Mouse (Mus musculus): Measurements from ENCODE around the gene Lbhd1. TPM values are rescaled to one million over a fixed set of nuclear protein-coding genes. Genes with fewer than 3 reads are reported as not detected.
A peak's percentile ranks its signal among the peaks of the same experiment; 100 is the strongest.

Lbhd1 gene
- polyA plus RNA-seq, 1 experiment = 3.0 TPM

DNA sequence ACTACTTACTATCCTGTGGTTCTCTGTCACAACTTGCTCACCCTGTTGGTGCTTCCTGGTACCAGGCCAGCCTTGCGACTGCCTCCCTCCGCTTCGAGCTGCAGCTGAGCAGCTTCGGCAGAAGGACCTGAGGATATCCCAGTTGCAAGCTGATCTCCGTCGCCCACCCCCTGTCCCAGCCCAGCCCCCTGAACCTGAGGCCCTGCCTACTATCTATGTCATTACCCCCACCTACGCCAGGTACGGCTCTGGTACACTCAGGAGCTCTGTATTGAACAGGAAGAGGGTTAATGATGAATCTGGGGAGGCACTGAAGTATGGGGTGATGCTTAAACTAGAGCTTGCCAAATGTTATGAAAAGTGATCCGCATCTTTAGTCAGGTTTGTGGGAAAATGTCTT lies 38.2 kb downstream of the Lbhd1 start:
- H3K27me3 ChIP-seq (ENCODE audit: control insufficient read depth, insufficient read depth, low read length) = no peaks in the 10 kb centered on the region
- H3K36me3 ChIP-seq (ENCODE audit: control insufficient read depth, insufficient read depth, low read length) = no peaks in the 10 kb centered on the region
- WGBS = 78% methylated on average over 9 of the region's 9 CpGs
- H3K27ac ChIP-seq (ENCODE audit: control insufficient read depth, insufficient read depth, low read length) = no peak overlapping the region
- TF ChIP-seq POLR2A (IDR thresholded peaks at IDR 0.05; ENCODE audit: control insufficient read depth, extremely low read depth, insufficient read depth, low read length, poor library complexity) (no peak), CTCF (IDR thresholded peaks at IDR 0.05; ENCODE audit: borderline replicate concordance, control insufficient read depth, extremely low read depth, insufficient read depth, low read length, poor library complexity) (no peak)
- DNase-seq = no peak
- H3K4me1 ChIP-seq (replicated peaks; ENCODE audit: control insufficient read depth, insufficient read depth, low read length) = peaks cover 5% of the 10 kb centered on the region; the same call in 1 of the 2 replicates
- H3K4me3 ChIP-seq (ENCODE audit: control insufficient read depth, insufficient read depth, low read length) = no peak overlapping the region

DNA sequence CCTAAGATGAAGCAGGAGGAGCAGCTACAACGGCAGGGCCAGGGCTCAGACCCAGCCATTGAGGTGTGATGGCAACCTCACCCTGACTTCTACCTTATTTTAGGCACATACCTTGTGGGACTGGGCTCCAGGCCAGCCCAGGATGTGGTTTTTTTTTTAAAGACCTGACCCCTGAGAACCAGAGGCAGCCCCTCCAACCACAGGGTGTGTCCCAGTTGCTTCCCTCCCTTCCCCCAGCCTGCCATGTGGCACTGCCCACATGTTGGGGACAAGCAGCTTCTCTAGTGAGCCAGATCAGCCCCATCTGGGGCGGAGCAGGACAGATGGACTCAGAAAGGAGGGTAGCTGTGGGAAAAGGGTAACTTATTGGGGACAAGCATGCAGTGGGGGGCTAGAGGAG lies 43.2 kb downstream of the Lbhd1 start:
- Histone ChIP-seq H3K36me3 (ENCODE audit: control insufficient read depth, insufficient read depth, low read length) (no peaks in the 10 kb centered on the region), H3K4me1 (replicated peaks; ENCODE audit: control insufficient read depth, insufficient read depth, low read length) (peaks cover 15% of the 10 kb centered on the region), H3K27ac (ENCODE audit: control insufficient read depth, insufficient read depth, low read length) (no peak overlapping the region), H3K27me3 (ENCODE audit: control insufficient read depth, insufficient read depth, low read length) (no peaks in the 10 kb centered on the region), H3K4me3 (ENCODE audit: control insufficient read depth, insufficient read depth, low read length) (no peak overlapping the region)
- TF ChIP-seq CTCF (IDR thresholded peaks at IDR 0.05; ENCODE audit: borderline replicate concordance, control insufficient read depth, extremely low read depth, insufficient read depth, low read length, poor library complexity) (no peak), POLR2A (IDR thresholded peaks at IDR 0.05; ENCODE audit: control insufficient read depth, extremely low read depth, insufficient read depth, low read length, poor library complexity) (no peak)
- 26% methylated on average over 2 of the region's 2 CpGs for WGBS
- no peak for DNase-seq

DNA sequence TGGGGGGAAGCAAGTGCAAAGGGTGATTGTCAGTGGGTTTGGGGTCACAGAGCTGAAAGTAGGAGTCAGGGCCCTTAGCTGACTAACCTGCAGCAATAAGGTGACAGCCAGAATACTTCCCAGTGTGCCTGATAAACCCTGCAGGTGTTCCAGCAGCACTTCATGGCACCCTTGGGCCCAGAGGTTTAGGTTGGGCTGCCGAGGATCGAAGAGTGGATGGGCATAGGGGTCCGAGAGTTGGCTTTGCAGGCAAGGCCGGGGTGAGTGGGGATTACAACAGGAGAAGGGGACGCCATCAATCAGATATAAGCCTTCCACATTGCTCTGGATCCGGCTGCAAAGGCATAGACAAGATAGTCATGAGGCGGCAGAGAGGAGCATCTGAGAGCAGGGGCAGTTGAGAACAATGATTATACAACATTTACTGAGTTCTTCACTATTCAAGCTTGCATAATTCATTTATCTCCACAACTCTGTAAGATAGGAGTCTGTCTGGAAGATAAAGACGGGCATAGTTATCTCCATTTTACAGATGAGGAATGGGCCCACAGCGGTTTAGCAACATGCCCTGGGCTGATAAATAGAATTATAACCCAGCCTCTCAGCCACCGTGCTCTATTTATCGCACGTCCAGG lies 44.5 kb downstream of the Lbhd1 start:
- no peak overlapping the region for H3K4me3 ChIP-seq (ENCODE audit: control insufficient read depth, insufficient read depth, low read length)
- H3K4me1 ChIP-seq (replicated peaks; ENCODE audit: control insufficient read depth, insufficient read depth, low read length) = peaks cover 15% of the 10 kb centered on the region
- no peak overlapping the region for H3K27ac ChIP-seq (ENCODE audit: control insufficient read depth, insufficient read depth, low read length)
- no peak for DNase-seq
- H3K27me3 ChIP-seq (ENCODE audit: control insufficient read depth, insufficient read depth, low read length) = no peaks in the 10 kb centered on the region
- no peaks in the 10 kb centered on the region for H3K36me3 ChIP-seq (ENCODE audit: control insufficient read depth, insufficient read depth, low read length)
- 94% methylated on average over 12 of the region's 12 CpGs for WGBS
- no peak for TF ChIP-seq POLR2A (IDR thresholded peaks at IDR 0.05; ENCODE audit: control insufficient read depth, extremely low read depth, insufficient read depth, low read length, poor library complexity)
- no peak for TF ChIP-seq CTCF (IDR thresholded peaks at IDR 0.05; ENCODE audit: borderline replicate concordance, control insufficient read depth, extremely low read depth, insufficient read depth, low read length, poor library complexity)

DNA sequence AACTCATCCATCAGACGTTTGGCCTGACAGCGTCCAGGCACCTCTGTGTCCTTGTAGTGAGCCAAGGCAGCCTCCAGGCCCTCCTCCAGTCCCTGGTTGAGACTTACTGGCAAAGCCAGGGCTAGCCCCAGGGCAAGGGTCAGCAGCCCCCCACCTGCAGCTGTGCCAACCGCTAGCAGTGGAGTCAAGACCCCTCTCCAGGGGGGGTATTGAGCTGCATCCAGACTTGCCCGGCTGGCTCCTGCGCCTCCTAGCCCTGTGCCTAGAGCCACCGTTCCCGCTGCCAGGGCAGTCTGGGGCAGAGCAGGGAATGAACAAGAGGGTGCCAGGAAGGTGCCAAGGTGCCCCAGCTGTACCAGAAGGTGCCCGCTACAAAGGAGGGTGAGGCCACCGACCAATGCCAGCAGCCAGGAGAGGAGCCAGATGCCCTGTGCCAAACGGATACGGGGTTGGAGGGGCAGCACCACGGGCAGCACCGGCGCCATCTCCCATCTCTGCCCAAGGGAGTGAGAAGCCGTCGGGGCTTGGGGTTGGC lies 45.2 kb downstream of the Lbhd1 start:
- Histone ChIP-seq H3K4me3 (ENCODE audit: control insufficient read depth, insufficient read depth, low read length) (peak overlapping the region; percentile 82; the same call in 1 of the 2 replicates), H3K4me1 (replicated peaks; ENCODE audit: control insufficient read depth, insufficient read depth, low read length) (peaks cover 15% of the 10 kb centered on the region), H3K27me3 (ENCODE audit: control insufficient read depth, insufficient read depth, low read length) (no peaks in the 10 kb centered on the region), H3K36me3 (ENCODE audit: control insufficient read depth, insufficient read depth, low read length) (peaks cover 4% of the 10 kb centered on the region; the same call in 1 of the 2 replicates), H3K27ac (ENCODE audit: control insufficient read depth, insufficient read depth, low read length) (no peak overlapping the region)
- WGBS = 66% methylated on average over 16 of the region's 16 CpGs
- TF ChIP-seq CTCF (IDR thresholded peaks at IDR 0.05; ENCODE audit: borderline replicate concordance, control insufficient read depth, extremely low read depth, insufficient read depth, low read length, poor library complexity) (no peak), POLR2A (IDR thresholded peaks at IDR 0.05; ENCODE audit: control insufficient read depth, extremely low read depth, insufficient read depth, low read length, poor library complexity) (no peak; the same call in 1 of the 2 replicates)
- no peak for DNase-seq

DNA sequence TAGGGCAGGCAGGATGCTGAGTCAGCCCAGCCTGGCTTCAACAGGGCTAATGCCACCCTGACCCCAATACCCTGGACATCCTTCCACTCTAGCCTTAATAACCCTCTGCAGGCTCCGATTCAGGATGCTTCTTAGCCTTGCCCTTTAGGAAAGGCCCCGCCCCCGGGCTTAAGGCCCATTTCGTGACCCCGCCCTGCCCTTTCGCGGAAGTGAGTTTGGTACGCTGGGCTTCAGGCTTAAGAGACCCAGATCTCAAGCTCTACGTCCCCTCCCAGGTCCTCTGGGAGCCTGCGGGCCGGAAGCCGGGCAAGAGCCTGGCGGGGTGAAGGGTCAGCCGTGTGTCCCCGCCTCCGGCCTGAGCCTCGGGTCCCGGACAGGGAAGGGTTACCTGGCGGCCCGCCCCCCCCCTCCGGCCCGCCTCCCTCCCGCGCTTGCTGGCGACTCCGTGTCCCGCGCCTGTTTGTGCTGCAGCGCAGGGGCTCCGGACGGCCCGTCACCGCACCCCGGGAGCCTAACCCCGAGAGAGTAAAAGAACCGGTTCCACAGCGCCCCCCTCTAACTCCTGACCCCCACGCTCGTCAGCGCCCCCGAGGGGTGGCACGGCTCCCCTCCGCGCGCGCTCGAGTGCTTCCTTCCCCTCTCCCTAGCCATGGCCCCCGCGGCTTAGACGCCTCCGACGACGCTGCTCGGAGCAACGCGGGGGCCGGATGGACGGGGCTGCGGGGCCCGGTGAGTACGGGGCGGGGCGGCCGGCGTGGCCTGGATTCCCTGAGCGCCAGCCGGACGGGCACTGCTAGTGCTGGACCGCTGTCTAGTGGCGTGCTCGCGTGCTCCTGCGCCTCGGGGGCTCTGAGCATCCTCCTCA lies 45.9 kb downstream of the Lbhd1 start, which contains the start of the genes Rom1 and Eml3:
TSS of gene Rom1 (minus strand) at position 133 of the 865 bp plus-strand sequence.
TSS of gene Eml3 (plus strand) at position 329 of the 865 bp plus-strand sequence.
- WGBS = 2% methylated on average over 68 of the region's 74 CpGs

DNA sequence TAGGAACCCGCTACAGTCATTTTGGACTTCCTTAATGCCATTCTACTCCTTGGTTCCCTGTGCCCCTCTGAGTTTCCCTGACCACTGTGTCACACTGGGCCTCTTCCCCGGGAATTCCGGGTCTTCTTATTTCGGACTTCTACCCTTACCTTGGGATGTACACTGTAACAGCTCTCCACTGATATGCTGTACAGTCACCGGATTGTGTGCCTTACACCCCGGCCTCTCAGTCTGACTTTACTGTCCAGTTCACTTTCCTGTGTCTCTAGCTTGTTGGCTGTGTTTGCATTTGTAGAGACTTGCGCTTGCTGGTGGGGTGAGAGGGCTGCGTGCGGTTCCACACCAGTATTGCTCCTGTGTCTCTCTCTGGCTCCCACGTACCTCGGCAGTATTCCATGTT lies 46.6 kb downstream of the Lbhd1 start:
- WGBS = 19% methylated on average over 11 of the region's 11 CpGs
- H3K27me3 ChIP-seq (ENCODE audit: control insufficient read depth, insufficient read depth, low read length) = no peaks in the 10 kb centered on the region
- no peak for TF ChIP-seq CTCF (IDR thresholded peaks at IDR 0.05; ENCODE audit: borderline replicate concordance, control insufficient read depth, extremely low read depth, insufficient read depth, low read length, poor library complexity)
- no peak overlapping the region for H3K27ac ChIP-seq (ENCODE audit: control insufficient read depth, insufficient read depth, low read length)
- DNase-seq = no peak
- H3K36me3 ChIP-seq (ENCODE audit: control insufficient read depth, insufficient read depth, low read length) = peaks cover 4% of the 10 kb centered on the region; the same call in 1 of the 2 replicates
- peak overlapping the region; percentile 82 for H3K4me3 ChIP-seq (ENCODE audit: control insufficient read depth, insufficient read depth, low read length)
- H3K4me1 ChIP-seq (replicated peaks; ENCODE audit: control insufficient read depth, insufficient read depth, low read length) = peaks cover 15% of the 10 kb centered on the region

More for the DNA sequence above, 45.9 kb downstream of the Lbhd1 start, which contains the start of the genes Rom1 and Eml3:
- H3K4me3 ChIP-seq (ENCODE audit: control insufficient read depth, insufficient read depth, low read length) = peak within 1 kb of the TSS; percentile 82
- H3K36me3 ChIP-seq (ENCODE audit: control insufficient read depth, insufficient read depth, low read length) = peaks cover 4% of the 10 kb centered on the region; the same call in 1 of the 2 replicates
- TF ChIP-seq POLR2A (IDR thresholded peaks at IDR 0.05; ENCODE audit: control insufficient read depth, extremely low read depth, insufficient read depth, low read length, poor library complexity) (peak; percentile 40; the same call in 1 of the 2 replicates), CTCF (IDR thresholded peaks at IDR 0.05; ENCODE audit: borderline replicate concordance, control insufficient read depth, extremely low read depth, insufficient read depth, low read length, poor library complexity) (peak; percentile 89)
- H3K27me3 ChIP-seq (ENCODE audit: control insufficient read depth, insufficient read depth, low read length) = no peaks in the 10 kb centered on the region
- DNase-seq = peak; percentile 91
- H3K4me1 ChIP-seq (replicated peaks; ENCODE audit: control insufficient read depth, insufficient read depth, low read length) = peaks cover 15% of the 10 kb centered on the region
- H3K27ac ChIP-seq (ENCODE audit: control insufficient read depth, insufficient read depth, low read length) = peak within 1 kb of the TSS; percentile 33; the same call in 1 of the 2 replicates
